Mouse (Mus musculus): ENCODE data around the gene Ube2c.

- TF ChIP-seq CTCF (IDR thresholded peaks at IDR 0.05; ENCODE audit: borderline replicate concordance, control insufficient read depth, extremely low read depth, insufficient read depth, low read length, poor library complexity), result no peak
- TF ChIP-seq POLR2A (IDR thresholded peaks at IDR 0.05; ENCODE audit: control insufficient read depth, extremely low read depth, insufficient read depth, low read length, poor library complexity), result no peak
Measured at GRCm38 (mm10) chr2:164790451-164790850, 20.8 kb downstream of the Ube2c start.
